Mouse (Mus musculus) liver, postnatal 0 days (tissue): Measurements from ENCODE around the gene Ccdc33. TPM values are rescaled to one million over a fixed set of nuclear protein-coding genes. Genes with fewer than 3 reads are reported as not detected.

Source experiments
- ATAC-seq: fragments of 200-750 bp; cut with Nextera tagmentation; 2 replicates; pipeline ENCODE4 v1.8.0; 2017; ENCODE audit warnings: mild to moderate bottlenecking, moderate library complexity
- DNase-seq: peaks from one replicate; pipeline ENCODE4 v3.0.0-alpha.2; 2016
- H3K27ac ChIP-seq: fragments of 300-500 bp; sonication (generic); 2 replicates; pipeline ENCODE4 v1.5.1; 2014; ENCODE audit warnings: antibody characterized with exemption, moderate library complexity, mild to moderate bottlenecking, low read depth
- H3K27me3 ChIP-seq: fragments of 300-500 bp; sonication (generic); 2 replicates; pipeline ENCODE4 v1.6.1; 2014; ENCODE audit warnings: low read length, control low read depth, mixed read lengths; ENCODE audit not compliant: insufficient read depth
- H3K36me3 ChIP-seq: fragments of 300-500 bp; sonication (generic); replicated peaks from 2 replicates; pipeline ENCODE4 v1.6.1; 2014; ENCODE audit warnings: mild to moderate bottlenecking, control low read depth, low read length, moderate library complexity, mixed read lengths; ENCODE audit not compliant: insufficient read depth
- H3K4me1 ChIP-seq: fragments of 300-500 bp; sonication (generic); 2 replicates; pipeline ENCODE4 v1.6.1; 2014; ENCODE audit warnings: antibody characterized with exemption, mild to moderate bottlenecking, control low read depth; ENCODE audit not compliant: insufficient read depth
- H3K4me2 ChIP-seq: fragments of 300-500 bp; sonication (generic); 2 replicates; pipeline ENCODE4 v1.6.1; 2014; ENCODE audit warnings: low read depth, mild to moderate bottlenecking, low read length, moderate library complexity, mixed read lengths
- H3K4me3 ChIP-seq: fragments of 300-500 bp; sonication (generic); 2 replicates; pipeline ENCODE4 v1.5.1; 2014; ENCODE audit warnings: low read depth, low read length
- H3K9ac ChIP-seq: fragments of 300-500 bp; sonication (generic); replicated peaks from 2 replicates; pipeline ENCODE4 v1.6.1; 2014; ENCODE audit warnings: mild to moderate bottlenecking, moderate library complexity
- H3K9me3 ChIP-seq: fragments of 300-500 bp; sonication (generic); 2 replicates; pipeline ENCODE4 v1.6.1; 2016; ENCODE audit warnings: mild to moderate bottlenecking, control low read depth, low read length, mixed read lengths
- CTCF ChIP-seq: sonication (generic); IDR thresholded peaks from 2 replicates; pipeline ENCODE4 v1.5.1; 2016; ENCODE audit warnings: antibody characterized with exemption, low read depth
- EP300 ChIP-seq: IDR thresholded peaks from 2 replicates; pipeline ENCODE4 v1.6.1; 2016; ENCODE audit warnings: antibody characterized with exemption, low read depth, mild to moderate bottlenecking
- WGBS: fragments of 180-500 bp; shearing (Covaris S2); extraction: QIAGEN DNeasy Blood & Tissue Kit; methylation state at CpG from one replicate; pipeline ENCODE4 v1.1.7; 2014; ENCODE audit not compliant: insufficient replicate concordance; 5-methylcytosine and 5-hydroxymethylcytosine counted together
- polyA plus RNA-seq: library from polyadenylated mRNA; unstranded; fragments of >200 nt; fragmentation: Nextera tagmentation; extraction: Ambion mirVana; gene quantifications from 2 replicates; pipeline ENCODE4 v1.2.1, GENCODE M21; 2015

The Ccdc33 gene
- polyA plus RNA-seq, 1 experiment from 2014 or later: not detected

GRCm38 (mm10) chr9:58043496-58044017 is 75.1 kb downstream of the Ccdc33 start:
- Histone ChIP-seq H3K4me3 (no peak overlapping the region), H3K4me1 (no peaks in the 10 kb centered on the region), H3K9ac (no peak overlapping the region), H3K4me2 (no peak overlapping the region), H3K9me3 (no peaks in the 10 kb centered on the region), H3K36me3 (no peaks in the 10 kb centered on the region), H3K27ac (no peak overlapping the region), H3K27me3 (peaks cover 4% of the 10 kb centered on the region; the same call in 1 of the 2 replicates)
- DNase-seq: no peak
- ATAC-seq: no peak
- no peak for TF ChIP-seq EP300
- TF ChIP-seq CTCF: no peak
- WGBS: 75% methylated on average over 10 of the region's 10 CpGs

GRCm38 (mm10) chr9:58042391-58042790 is 76.2 kb downstream of the Ccdc33 start:
- no peak overlapping the region for H3K27ac ChIP-seq
- 49% methylated on average over 10 of the region's 10 CpGs for WGBS

GRCm38 (mm10) chr9:58040977-58041376 is 77.6 kb downstream of the Ccdc33 start:
- Histone ChIP-seq H3K4me3 (no peak overlapping the region), H3K4me2 (no peak overlapping the region), H3K27ac (no peak overlapping the region), H3K4me1 (no peaks in the 10 kb centered on the region), H3K9ac (no peak overlapping the region), H3K9me3 (no peaks in the 10 kb centered on the region), H3K36me3 (no peaks in the 10 kb centered on the region), H3K27me3 (peaks cover 22% of the 10 kb centered on the region)
- DNase-seq (no peak), ATAC-seq (no peak)
- TF ChIP-seq EP300 (no peak), CTCF (no peak)
- WGBS: 47% methylated on average over 4 of the region's 4 CpGs

More at GRCm38 (mm10) chr9:58042391-58042790, 76.2 kb downstream of the Ccdc33 start:
- Histone ChIP-seq H3K36me3 (no peaks in the 10 kb centered on the region), H3K9ac (no peak overlapping the region), H3K9me3 (no peaks in the 10 kb centered on the region), H3K4me2 (no peak overlapping the region), H3K4me3 (no peak overlapping the region), H3K27me3 (peaks cover 14% of the 10 kb centered on the region), H3K4me1 (no peaks in the 10 kb centered on the region)
- no peak for TF ChIP-seq CTCF
- TF ChIP-seq EP300: no peak
- DNase-seq (no peak), ATAC-seq (no peak)

- peak; percentile 41; the same call in 1 of the 2 replicates for ATAC-seq
- peaks cover 22% of the 10 kb centered on the region for H3K27me3 ChIP-seq
- no peak overlapping the region for H3K9ac ChIP-seq
- H3K36me3 ChIP-seq: no peaks in the 10 kb centered on the region
- no peak overlapping the region for H3K4me3 ChIP-seq
- no peaks in the 10 kb centered on the region for H3K9me3 ChIP-seq
- TF ChIP-seq CTCF (peak; percentile 90), EP300 (no peak)
- H3K4me2 ChIP-seq: no peak overlapping the region
- peak; percentile 71 for DNase-seq
- 36% methylated on average over 19 of the region's 19 CpGs for WGBS
- H3K27ac ChIP-seq: no peak overlapping the region
- no peaks in the 10 kb centered on the region for H3K4me1 ChIP-seq
Measured at GRCm38 (mm10) chr9:58038500-58039168, 80.0 kb downstream of the Ccdc33 start.

- DNase-seq (no peak), ATAC-seq (no peak)
- Histone ChIP-seq H3K27ac (no peak overlapping the region), H3K27me3 (peaks cover 22% of the 10 kb centered on the region), H3K36me3 (no peaks in the 10 kb centered on the region), H3K9ac (no peak overlapping the region), H3K4me2 (no peak overlapping the region), H3K4me3 (no peak overlapping the region), H3K9me3 (no peaks in the 10 kb centered on the region), H3K4me1 (no peaks in the 10 kb centered on the region)
- WGBS: 55% methylated on average over 4 of the region's 4 CpGs
- no peak for TF ChIP-seq CTCF
- TF ChIP-seq EP300: no peak
Measured at GRCm38 (mm10) chr9:58036961-58037360, 81.7 kb downstream of the Ccdc33 start.

GRCm38 (mm10) chr9:58035951-58036698 is 82.5 kb downstream of the Ccdc33 start:
- H3K9me3 ChIP-seq: no peaks in the 10 kb centered on the region
- no peak for DNase-seq
- 49% methylated on average over 7 of the region's 7 CpGs for WGBS
- TF ChIP-seq EP300: no peak
- no peak for TF ChIP-seq CTCF
- H3K4me1 ChIP-seq: no peaks in the 10 kb centered on the region
- H3K4me2 ChIP-seq: no peak overlapping the region
- peaks cover 22% of the 10 kb centered on the region for H3K27me3 ChIP-seq
- H3K27ac ChIP-seq: no peak overlapping the region
- H3K9ac ChIP-seq: no peak overlapping the region
- ATAC-seq: no peak
- H3K4me3 ChIP-seq: no peak overlapping the region
- H3K36me3 ChIP-seq: no peaks in the 10 kb centered on the region
